Mouse (Mus musculus): ENCODE measurements around the gene Stk25. TPM values are rescaled to one million over a fixed set of nuclear protein-coding genes. Genes with fewer than 3 reads are reported as not detected.
"Not testable (repeated sequence)": the region's sequence is repeated elsewhere in the genome, so short reads cannot be mapped to it uniquely, and the experiment has no call there.

Stk25 gene
- total RNA-seq (2017): 47.5 and 59.3 TPM in 2 replicates

DNA sequence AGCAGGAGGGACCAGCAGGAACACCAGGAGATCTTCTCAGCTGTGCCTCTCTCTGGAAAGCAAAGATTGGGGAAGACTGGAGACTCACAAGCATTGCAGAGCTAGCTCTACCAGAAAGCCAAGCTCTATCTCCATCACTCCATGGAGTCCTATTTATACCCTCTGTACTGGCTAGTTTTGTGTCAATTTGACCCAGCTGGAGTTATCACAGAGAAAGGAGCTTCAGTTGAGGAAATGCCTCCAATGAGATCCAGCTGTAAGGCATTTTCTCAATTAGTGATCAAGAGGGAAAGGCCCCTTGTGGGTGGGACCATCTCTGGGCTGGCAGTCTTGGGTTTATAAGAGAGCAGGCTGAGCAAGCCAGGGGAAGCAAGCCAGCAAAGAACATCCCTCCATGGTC is at the start of gene Stk25:
TSS of gene Stk25 (minus strand) at position 101 of the 400 bp plus-strand sequence.
- ATAC-seq (replicated peaks in 1 of 2; ENCODE audit: insufficient read depth in 1 of 2, low FRiP score in 2 of 2, low TSS enrichment in 1 of 2, low read depth in 1 of 2, poor library complexity in 2 of 2, severe bottlenecking in 2 of 2): not testable (repeated sequence)

- ATAC-seq (replicated peaks in 1 of 2; ENCODE audit: insufficient read depth in 1 of 2, low FRiP score in 2 of 2, low TSS enrichment in 1 of 2, low read depth in 1 of 2, poor library complexity in 2 of 2, severe bottlenecking in 2 of 2): no peak
These were observed 46.9 kb upstream of the Stk25 start for GRCm38 (mm10) chr1:93705389-93705788.

DNA sequence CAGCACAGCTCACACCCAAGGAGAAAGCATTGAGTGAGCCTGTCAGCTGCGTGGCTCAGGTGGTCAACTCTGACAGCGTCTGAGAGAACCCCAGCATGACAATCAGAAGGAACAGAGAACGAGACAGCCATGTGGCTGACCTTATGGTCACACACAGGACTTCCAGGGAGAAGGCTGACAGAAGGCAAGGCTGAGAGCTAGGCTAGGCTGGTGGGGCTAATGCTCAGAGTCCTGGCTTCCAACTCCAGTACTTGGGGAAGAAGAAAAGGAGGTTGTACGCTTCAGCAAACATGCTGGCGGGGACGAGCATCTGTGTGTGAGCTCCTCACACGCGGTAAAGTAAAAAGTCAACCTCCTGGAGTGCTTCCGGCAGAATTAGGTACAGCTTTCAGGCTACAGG is 45.9 kb upstream of the Stk25 start:
- no peak for ATAC-seq (replicated peaks in 1 of 2; ENCODE audit: insufficient read depth in 1 of 2, low FRiP score in 2 of 2, low TSS enrichment in 1 of 2, low read depth in 1 of 2, poor library complexity in 2 of 2, severe bottlenecking in 2 of 2)

GRCm38 (mm10) chr1:93703472-93704048 is 45.1 kb upstream of the Stk25 start:
- ATAC-seq (replicated peaks in 1 of 2; ENCODE audit: insufficient read depth in 1 of 2, low FRiP score in 2 of 2, low TSS enrichment in 1 of 2, low read depth in 1 of 2, poor library complexity in 2 of 2, severe bottlenecking in 2 of 2): no peak

DNA sequence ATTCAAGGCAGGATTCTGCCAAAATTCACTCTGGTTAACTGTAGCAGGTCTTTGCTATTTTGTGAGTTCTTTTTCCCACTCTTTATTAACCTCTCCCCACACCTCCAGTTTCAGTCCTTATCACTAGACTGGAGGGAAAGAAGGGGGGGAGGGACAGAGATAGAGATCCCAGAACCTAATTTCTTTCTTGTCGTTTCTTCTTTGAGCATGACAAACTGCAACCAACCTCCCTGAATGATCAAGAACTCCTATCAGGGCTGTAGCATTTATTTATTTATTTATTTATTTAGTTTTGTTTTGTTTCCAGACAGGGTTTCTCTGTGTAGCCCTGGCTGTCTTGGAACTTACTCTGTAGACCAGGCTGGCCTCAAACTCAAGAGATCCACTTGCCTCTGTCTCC is 43.6 kb upstream of the Stk25 start:
- no peak for ATAC-seq (replicated peaks in 1 of 2; ENCODE audit: insufficient read depth in 1 of 2, low FRiP score in 2 of 2, low TSS enrichment in 1 of 2, low read depth in 1 of 2, poor library complexity in 2 of 2, severe bottlenecking in 2 of 2)

DNA sequence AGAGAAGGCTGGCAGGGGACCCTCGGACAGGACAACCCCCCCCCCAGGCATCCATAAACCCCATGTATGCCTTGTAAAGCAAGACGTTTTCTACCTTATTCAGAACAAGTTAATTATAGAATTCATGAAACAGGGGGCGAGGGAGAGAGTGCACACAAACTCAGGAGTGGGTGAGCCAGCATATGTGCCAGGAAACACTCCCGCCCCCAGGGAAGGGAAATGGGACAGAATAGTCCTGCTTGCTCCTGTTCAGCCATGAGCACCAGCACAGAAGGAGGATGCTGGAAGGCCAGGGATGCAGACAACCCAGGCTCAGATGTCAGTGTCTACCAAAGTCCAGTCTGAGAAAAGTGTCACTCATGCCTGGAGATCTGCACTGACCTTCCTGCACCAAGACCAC is 40.7 kb upstream of the Stk25 start:
- ATAC-seq (replicated peaks in 1 of 2; ENCODE audit: insufficient read depth in 1 of 2, low FRiP score in 2 of 2, low TSS enrichment in 1 of 2, low read depth in 1 of 2, poor library complexity in 2 of 2, severe bottlenecking in 2 of 2): no peak

GRCm38 (mm10) chr1:93697317-93697716 is 38.9 kb upstream of the Stk25 start:
- ATAC-seq (replicated peaks in 1 of 2; ENCODE audit: insufficient read depth in 1 of 2, low FRiP score in 2 of 2, low TSS enrichment in 1 of 2, low read depth in 1 of 2, poor library complexity in 2 of 2, severe bottlenecking in 2 of 2): no peak

GRCm38 (mm10) chr1:93694966-93695365 is 36.5 kb upstream of the Stk25 start:
- ATAC-seq (replicated peaks in 1 of 2; ENCODE audit: insufficient read depth in 1 of 2, low FRiP score in 2 of 2, low TSS enrichment in 1 of 2, low read depth in 1 of 2, poor library complexity in 2 of 2, severe bottlenecking in 2 of 2): no peak

- no peak for ATAC-seq (replicated peaks in 1 of 2; ENCODE audit: insufficient read depth in 1 of 2, low FRiP score in 2 of 2, low TSS enrichment in 1 of 2, low read depth in 1 of 2, poor library complexity in 2 of 2, severe bottlenecking in 2 of 2)
These were observed 35.5 kb upstream of the Stk25 start for GRCm38 (mm10) chr1:93693943-93694342.

GRCm38 (mm10) chr1:93693502-93693901 is 35.0 kb upstream of the Stk25 start:
- no peak for ATAC-seq (replicated peaks in 1 of 2; ENCODE audit: insufficient read depth in 1 of 2, low FRiP score in 2 of 2, low TSS enrichment in 1 of 2, low read depth in 1 of 2, poor library complexity in 2 of 2, severe bottlenecking in 2 of 2)

DNA sequence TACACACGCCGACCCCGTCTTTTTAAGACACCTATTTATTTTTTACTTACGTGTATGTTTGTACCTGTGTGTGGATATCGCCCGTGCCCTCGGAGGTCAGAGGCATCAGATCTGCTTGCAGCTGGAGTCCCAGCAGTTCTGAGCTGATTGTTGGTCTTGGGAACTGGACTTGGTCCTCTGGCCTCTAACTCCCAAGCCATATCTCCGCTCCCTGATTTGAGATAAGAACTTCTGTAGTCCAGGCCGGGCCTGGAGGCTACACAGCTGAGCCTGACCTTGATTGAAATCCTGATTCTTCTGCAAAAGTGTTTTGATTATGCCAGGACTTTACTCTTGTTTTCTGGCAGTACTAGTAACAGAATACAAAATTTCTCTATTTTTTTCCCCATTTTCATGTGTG is 34.3 kb upstream of the Stk25 start:
- ATAC-seq (replicated peaks in 1 of 2; ENCODE audit: insufficient read depth in 1 of 2, low FRiP score in 2 of 2, low TSS enrichment in 1 of 2, low read depth in 1 of 2, poor library complexity in 2 of 2, severe bottlenecking in 2 of 2): no peak

DNA sequence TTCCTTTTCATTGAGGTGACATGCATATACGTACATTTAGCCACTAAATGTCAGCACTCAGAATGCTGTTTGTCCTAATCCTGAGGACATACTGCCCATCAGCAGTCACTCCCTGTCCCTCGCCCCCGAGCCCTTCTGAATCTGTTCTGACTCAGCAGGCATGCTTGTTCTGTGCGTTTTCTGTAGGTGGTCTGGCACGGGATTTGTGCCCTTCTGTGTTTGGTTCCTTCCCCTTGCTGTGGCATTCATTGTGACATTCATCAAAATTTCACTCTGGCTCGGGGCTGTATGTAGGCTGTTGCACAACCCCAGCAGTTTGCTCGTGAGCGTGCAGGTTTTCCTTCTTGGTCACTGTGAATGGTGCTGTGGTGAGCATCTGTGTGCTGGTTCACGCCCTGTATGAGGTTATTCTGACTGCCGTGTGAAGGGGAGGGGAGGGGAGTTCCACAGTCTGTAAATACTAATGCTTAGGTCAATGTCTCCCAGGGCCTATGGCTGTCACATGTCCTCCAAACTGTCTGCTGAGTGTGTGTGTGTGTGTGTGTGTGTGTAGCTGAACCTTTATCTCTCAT is 33.4 kb upstream of the Stk25 start:
- peak; percentile 52 to 66 for ATAC-seq (replicated peaks in 1 of 2; ENCODE audit: insufficient read depth in 1 of 2, low FRiP score in 2 of 2, low TSS enrichment in 1 of 2, low read depth in 1 of 2, poor library complexity in 2 of 2, severe bottlenecking in 2 of 2)

DNA sequence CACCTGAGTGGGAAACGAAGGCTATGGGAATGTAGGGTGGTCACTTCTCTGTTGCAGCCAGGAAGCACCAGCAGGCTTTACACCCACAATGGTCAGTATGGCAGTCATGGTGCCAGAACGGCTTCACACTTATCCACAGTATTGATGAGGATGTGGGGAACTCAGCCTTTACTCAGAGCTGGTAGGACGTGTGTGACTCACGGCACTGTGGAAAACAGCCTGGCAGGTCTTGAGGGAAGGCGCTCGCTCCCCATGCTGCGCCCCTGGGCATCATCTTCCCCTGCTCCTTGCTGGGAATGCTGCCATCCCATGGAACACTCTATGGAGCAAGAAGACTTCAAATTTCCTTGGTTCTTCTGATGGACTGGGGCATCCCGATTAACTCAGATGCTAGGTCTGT is 32.6 kb upstream of the Stk25 start:
- ATAC-seq (replicated peaks in 1 of 2; ENCODE audit: insufficient read depth in 1 of 2, low FRiP score in 2 of 2, low TSS enrichment in 1 of 2, low read depth in 1 of 2, poor library complexity in 2 of 2, severe bottlenecking in 2 of 2): no peak

- ATAC-seq (replicated peaks in 1 of 2; ENCODE audit: insufficient read depth in 1 of 2, low FRiP score in 2 of 2, low TSS enrichment in 1 of 2, low read depth in 1 of 2, poor library complexity in 2 of 2, severe bottlenecking in 2 of 2): no peak
These were observed 31.5 kb upstream of the Stk25 start for GRCm38 (mm10) chr1:93689901-93690496.

- ATAC-seq (replicated peaks in 1 of 2; ENCODE audit: insufficient read depth in 1 of 2, low FRiP score in 2 of 2, low TSS enrichment in 1 of 2, low read depth in 1 of 2, poor library complexity in 2 of 2, severe bottlenecking in 2 of 2): no peak
These were observed 29.7 kb upstream of the Stk25 start for GRCm38 (mm10) chr1:93688154-93688553.

DNA sequence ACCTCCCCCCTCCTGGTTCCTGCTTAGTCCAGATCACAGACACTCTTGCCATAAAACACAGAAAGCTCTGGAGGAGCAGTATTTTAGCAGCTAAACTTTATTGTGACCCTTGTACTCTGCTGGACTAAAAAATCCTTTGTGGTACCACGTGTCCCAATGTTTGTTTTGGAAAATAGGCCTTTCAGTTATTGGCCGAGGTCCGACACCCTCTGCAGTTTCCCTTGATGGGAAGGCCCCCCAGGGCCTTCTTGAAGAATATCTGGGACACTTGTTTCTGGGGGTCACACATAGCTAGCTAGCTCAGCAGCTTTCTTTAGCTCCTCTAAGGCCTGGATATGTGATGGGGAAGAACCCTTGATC is 28.5 kb upstream of the Stk25 start:
- ATAC-seq (replicated peaks in 1 of 2; ENCODE audit: insufficient read depth in 1 of 2, low FRiP score in 2 of 2, low TSS enrichment in 1 of 2, low read depth in 1 of 2, poor library complexity in 2 of 2, severe bottlenecking in 2 of 2): no peak

DNA sequence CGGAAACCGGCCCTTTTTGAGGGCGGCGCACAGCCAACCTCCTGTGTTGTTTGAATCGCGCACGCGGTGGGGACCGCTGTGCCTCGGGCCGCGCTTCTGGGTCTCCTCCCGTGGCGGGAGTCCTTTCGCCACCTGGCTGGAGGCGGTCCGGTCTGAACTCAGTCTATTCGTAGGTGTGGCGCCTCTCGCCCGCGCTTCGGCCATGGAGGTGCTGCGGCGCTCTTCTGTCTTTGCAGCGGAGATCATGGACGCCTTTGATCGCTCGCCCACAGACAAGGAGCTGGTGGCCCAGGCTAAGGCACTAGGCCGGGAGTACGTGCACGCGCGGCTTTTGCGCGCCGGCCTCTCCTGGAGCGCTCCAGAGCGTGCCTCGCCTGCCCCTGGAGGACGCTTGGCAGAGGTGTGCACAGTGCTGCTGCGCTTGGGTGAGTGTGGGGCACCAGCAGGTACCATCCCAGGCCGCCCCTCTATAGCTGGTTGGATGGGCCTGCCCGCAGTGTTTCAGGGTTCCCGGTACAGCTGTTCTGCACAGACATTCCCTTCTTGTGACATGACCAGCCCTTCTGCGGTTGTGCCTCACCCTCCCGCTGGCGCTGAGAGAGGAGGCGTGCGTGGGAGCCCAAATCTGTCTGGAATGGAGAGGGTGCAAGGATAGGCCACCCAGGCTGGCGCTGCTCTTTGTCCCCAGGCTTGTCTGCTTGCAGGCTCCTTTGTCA is 27.9 kb upstream of the Stk25 start:
- peak; percentile 77 to 83 for ATAC-seq (replicated peaks in 1 of 2; ENCODE audit: insufficient read depth in 1 of 2, low FRiP score in 2 of 2, low TSS enrichment in 1 of 2, low read depth in 1 of 2, poor library complexity in 2 of 2, severe bottlenecking in 2 of 2)

- ATAC-seq (replicated peaks in 1 of 2; ENCODE audit: insufficient read depth in 1 of 2, low FRiP score in 2 of 2, low TSS enrichment in 1 of 2, low read depth in 1 of 2, poor library complexity in 2 of 2, severe bottlenecking in 2 of 2): peak; percentile 19 to 27; a peak in 1 of 4 replicates
These were observed 27.2 kb upstream of the Stk25 start, which contains the start of gene Bok for GRCm38 (mm10) chr1:93685401-93686244. TSS of gene Bok (plus strand) at chr1:93685660.

Data from hematopoietic stem cell, adult 5-6 weeks (primary cell).